Mouse (Mus musculus) forebrain, embryonic 11.5 days (tissue): ENCODE results near the gene Ddx49. TPM values are rescaled to one million over a fixed set of nuclear protein-coding genes. Genes with fewer than 3 reads are reported as not detected.
A peak's percentile ranks its signal among the peaks of the same experiment; 100 is the strongest.

Experiments
- ATAC-seq: fragments of 200-750 bp; cut with Nextera tagmentation; replicated peaks from 2 replicates; pipeline ENCODE4 v1.8.0; 2017; ENCODE audit warnings: moderate TSS enrichment; ENCODE audit not compliant: low FRiP score
- DNase-seq: peaks from one replicate; pipeline ENCODE4 v3.0.0-alpha.2; 2017; ENCODE audit warnings: low spot score
- H3K27ac ChIP-seq: fragments of 300-500 bp; sonication (generic); 2 replicates; pipeline ENCODE4 v1.5.1; 2014; ENCODE audit warnings: low read depth, low read length
- H3K27me3 ChIP-seq: fragments of 300-500 bp; sonication (generic); 2 replicates; pipeline ENCODE4 v1.6.1; 2014; ENCODE audit warnings: mild to moderate bottlenecking, low read length, mixed read lengths; ENCODE audit not compliant: control insufficient read depth, insufficient read depth
- H3K36me3 ChIP-seq: fragments of 300-500 bp; sonication (generic); 2 replicates; pipeline ENCODE4 v1.6.1; 2014; ENCODE audit warnings: mild to moderate bottlenecking, low read length, moderate library complexity, mixed read lengths; ENCODE audit not compliant: control insufficient read depth, insufficient read depth
- H3K4me1 ChIP-seq: fragments of 300-500 bp; sonication (generic); replicated peaks from 2 replicates; pipeline ENCODE4 v1.6.1; 2014; ENCODE audit warnings: low read length, mixed read lengths; ENCODE audit not compliant: control insufficient read depth, insufficient read depth
- H3K4me2 ChIP-seq: fragments of 300-500 bp; sonication (generic); 2 replicates; pipeline ENCODE4 v1.6.1; 2014; ENCODE audit warnings: low read depth, mild to moderate bottlenecking, low read length, moderate library complexity, mixed read lengths; ENCODE audit not compliant: severe bottlenecking
- H3K4me3 ChIP-seq: fragments of 300-500 bp; sonication (generic); 2 replicates; pipeline ENCODE4 v1.5.1; 2014; ENCODE audit warnings: low read depth, low read length
- H3K9ac ChIP-seq: fragments of 300-500 bp; sonication (generic); 2 replicates; pipeline ENCODE4 v1.6.1; 2014; ENCODE audit warnings: low read length
- H3K9me3 ChIP-seq: fragments of 300-500 bp; sonication (generic); 2 replicates; pipeline ENCODE4 v1.6.1; 2016; ENCODE audit warnings: low read length, mixed read lengths; ENCODE audit not compliant: control insufficient read depth
- WGBS: fragments of 180-500 bp; shearing (Covaris S2); extraction: QIAGEN DNeasy Blood & Tissue Kit; methylation state at CpG from one replicate; pipeline ENCODE4 v1.1.7; 2014; 5-methylcytosine and 5-hydroxymethylcytosine counted together
- polyA plus RNA-seq: library from polyadenylated mRNA; unstranded; fragments of >200 nt; fragmentation: Nextera tagmentation; extraction: Ambion mirVana; gene quantifications from 2 replicates; pipeline ENCODE4 v1.2.1, GENCODE M21; 2014

Ddx49 gene
- polyA plus RNA-seq, 1 experiment from 2014 or later, result 54.4 TPM

GRCm38 (mm10) chr8:70329124-70329834 lies 27.0 kb upstream of the Ddx49 start, which contains the start of gene Gdf1:
Gene Gdf1, plus strand, starts transcription at chr8:70329817.
- Histone ChIP-seq H3K4me3 (no peak within 1 kb of the TSS), H3K9ac (peak within 1 kb of the TSS; percentile 45), H3K9me3 (no peaks in the 10 kb centered on the region), H3K4me2 (peak within 1 kb of the TSS; percentile 26), H3K27me3 (peaks cover 3% of the 10 kb centered on the region; the same call in 1 of the 2 replicates), H3K27ac (no peak within 1 kb of the TSS), H3K4me1 (peaks cover 23% of the 10 kb centered on the region), H3K36me3 (peaks cover 19% of the 10 kb centered on the region)
- DNase-seq, result no peak
- WGBS, result 24% methylated on average over 14 of the region's 14 CpGs
- 0 out of 2 replicates have a peak, but pooled peaks have one; percentile 5 for ATAC-seq

- DNase-seq, result no peak
- WGBS, result 92% methylated on average over 6 of the region's 6 CpGs
- no peak overlapping the region for H3K4me2 ChIP-seq
- peaks cover 23% of the 10 kb centered on the region for H3K4me1 ChIP-seq
- peaks cover 3% of the 10 kb centered on the region; the same call in 1 of the 2 replicates for H3K27me3 ChIP-seq
- H3K36me3 ChIP-seq, result peaks cover 7% of the 10 kb centered on the region
- no peaks in the 10 kb centered on the region for H3K9me3 ChIP-seq
- no peak for ATAC-seq
- no peak overlapping the region for H3K27ac ChIP-seq
- no peak overlapping the region for H3K4me3 ChIP-seq
- no peak overlapping the region for H3K9ac ChIP-seq
These were observed 25.2 kb upstream of the Ddx49 start for GRCm38 (mm10) chr8:70327512-70327911.

- ATAC-seq (no peak), DNase-seq (no peak)
- Histone ChIP-seq H3K4me2 (no peak overlapping the region), H3K9ac (no peak overlapping the region), H3K9me3 (no peaks in the 10 kb centered on the region), H3K27me3 (no peaks in the 10 kb centered on the region), H3K4me1 (no peaks in the 10 kb centered on the region), H3K27ac (no peak overlapping the region), H3K4me3 (no peak overlapping the region), H3K36me3 (peaks cover 4% of the 10 kb centered on the region; the same call in 1 of the 2 replicates)
- WGBS, result 97% methylated on average over 3 of the region's 3 CpGs
These were observed 21.4 kb upstream of the Ddx49 start for GRCm38 (mm10) chr8:70323716-70324115.

GRCm38 (mm10) chr8:70317872-70318271 lies 15.6 kb upstream of the Ddx49 start:
- Histone ChIP-seq H3K9ac (peak overlapping the region; percentile 35; the same call in 1 of the 2 replicates), H3K4me3 (no peak overlapping the region), H3K9me3 (no peaks in the 10 kb centered on the region), H3K36me3 (0 out of 2 replicates have a peak, but pooled peaks cover 5% of the 10 kb centered on the region), H3K4me1 (peaks cover 22% of the 10 kb centered on the region), H3K27me3 (no peaks in the 10 kb centered on the region), H3K4me2 (peak overlapping the region; percentile 62), H3K27ac (peak overlapping the region; percentile 41)
- ATAC-seq (no peak), DNase-seq (no peak)
- 88% methylated on average over 5 of the region's 5 CpGs for WGBS

- Histone ChIP-seq H3K27ac (peak overlapping the region; percentile 85), H3K4me3 (peak overlapping the region; percentile 52), H3K27me3 (no peaks in the 10 kb centered on the region), H3K4me1 (peaks cover 22% of the 10 kb centered on the region), H3K36me3 (0 out of 2 replicates have a peak, but pooled peaks cover 5% of the 10 kb centered on the region), H3K9me3 (no peaks in the 10 kb centered on the region), H3K9ac (peak overlapping the region; percentile 68), H3K4me2 (peak overlapping the region; percentile 62)
- DNase-seq (peak; percentile 91), ATAC-seq (peak; percentile 89)
- 8% methylated on average over 15 of the region's 15 CpGs for WGBS
These were observed 14.5 kb upstream of the Ddx49 start for GRCm38 (mm10) chr8:70316511-70317504.

- peak within 1 kb of the TSS; percentile 62 for H3K4me2 ChIP-seq
- peak within 1 kb of the TSS; percentile 52 for H3K4me3 ChIP-seq
- peak within 1 kb of the TSS; percentile 68 for H3K9ac ChIP-seq
- WGBS, result 1% methylated on average over 66 of the region's 66 CpGs
- peak within 1 kb of the TSS; percentile 85 for H3K27ac ChIP-seq
- H3K9me3 ChIP-seq, result no peaks in the 10 kb centered on the region
- peak; percentile 87 for DNase-seq
- ATAC-seq, result peak; percentile 56
- no peaks in the 10 kb centered on the region for H3K27me3 ChIP-seq
- peaks cover 22% of the 10 kb centered on the region for H3K4me1 ChIP-seq
- H3K36me3 ChIP-seq, result 0 out of 2 replicates have a peak, but pooled peaks cover 5% of the 10 kb centered on the region
These were observed 13.6 kb upstream of the Ddx49 start, which contains the start of gene Cers1 for GRCm38 (mm10) chr8:70315624-70316510. Gene Cers1, plus strand, starts transcription at chr8:70315775.

GRCm38 (mm10) chr8:70313399-70313798 lies 11.1 kb upstream of the Ddx49 start:
- whole genome bisulfite sequencing, result 88% methylated on average over 2 of the region's 2 CpGs
- peaks cover 5% of the 10 kb centered on the region; the same call in 1 of the 2 replicates for H3K36me3 ChIP-seq

More at GRCm38 (mm10) chr8:70313399-70313798, 11.1 kb upstream of the Ddx49 start:
- Histone ChIP-seq H3K9me3 (no peaks in the 10 kb centered on the region), H3K4me1 (peaks cover 22% of the 10 kb centered on the region), H3K4me2 (no peak overlapping the region), H3K27me3 (no peaks in the 10 kb centered on the region), H3K27ac (no peak overlapping the region), H3K9ac (no peak overlapping the region), H3K4me3 (no peak overlapping the region)
- no peak for ATAC-seq
- DNase-seq, result no peak
